Mouse (Mus musculus) spleen, adult 2 months (tissue): ENCODE measurements around the gene Parg.

Experiments used
- CTCF ChIP-seq: fragments of 200-500 bp; IDR thresholded peaks from 2 replicates; pipeline ENCODE4 v1.5.1; 2011; ENCODE audit warnings: mild to moderate bottlenecking, inconsistent platforms; ENCODE audit not compliant: insufficient read depth, insufficient read length, insufficient replicate concordance; ENCODE audit errors: extremely low read depth
- POLR2A ChIP-seq: fragments of 200-500 bp; IDR thresholded peaks from 2 replicates; pipeline ENCODE4 v1.6.1; 2011; ENCODE audit warnings: low read depth, low read length, inconsistent platforms

DNA sequence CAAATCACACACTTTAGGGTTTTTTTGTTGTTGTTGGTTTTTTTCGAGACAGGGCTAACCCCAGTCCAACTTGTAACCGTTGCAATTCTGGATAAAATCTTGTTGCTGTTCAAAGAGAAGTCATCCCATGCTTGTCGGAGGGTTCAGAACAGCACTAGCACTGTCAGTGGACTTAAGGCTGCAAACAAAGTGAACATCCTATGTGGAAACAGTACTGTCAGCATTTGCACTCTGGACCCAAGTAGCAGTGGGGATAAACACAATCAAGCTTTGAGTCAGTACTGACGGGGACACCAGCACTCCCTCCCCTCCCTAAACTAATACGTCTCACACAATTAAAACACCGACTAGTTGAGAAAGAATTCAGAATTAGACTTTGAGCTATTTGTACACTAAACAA lies 20.9 kb upstream of the Parg start:
- no peak for TF ChIP-seq POLR2A
- TF ChIP-seq CTCF, result no peak
